ENCODE assay signal across 31 mouse cellular contexts in the genomic region with DNA sequence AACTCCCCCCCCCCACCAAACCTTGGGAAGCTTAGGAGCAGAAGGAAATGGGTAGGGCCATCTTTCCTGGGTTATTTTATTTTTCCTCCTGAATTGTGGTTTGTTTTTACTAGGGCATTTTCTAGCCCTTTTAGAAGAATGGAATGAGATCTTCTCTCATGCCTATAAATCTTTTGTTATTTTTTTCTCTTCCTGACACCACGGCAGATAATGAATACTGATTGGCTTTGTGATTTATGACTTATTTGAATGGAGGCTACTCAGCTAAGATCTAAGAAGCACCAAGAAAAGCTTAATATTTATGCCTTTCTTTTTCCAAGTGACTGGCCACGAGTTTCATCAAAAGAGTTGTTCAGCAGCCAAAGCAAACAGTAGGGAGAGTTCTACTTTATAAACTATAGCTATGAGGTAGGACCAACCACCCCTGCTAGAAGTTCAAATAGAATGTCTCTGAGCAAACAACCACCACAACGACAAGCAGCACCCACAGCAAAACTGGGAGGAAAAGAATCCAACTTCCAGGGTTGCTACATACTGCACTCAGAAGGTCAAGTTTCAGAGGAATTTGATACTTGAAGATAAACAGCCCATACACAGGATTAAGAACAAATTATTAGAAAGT. TPM values are rescaled to one million over a fixed set of nuclear protein-coding genes. Genes with fewer than 3 reads are reported as not detected.
DNase-seq lines count a peak whose midpoint lies in the region; ATAC-seq and TF ChIP-seq lines count a peak whose summit lies in the region.
"Had no signal": no experiment of that assay in that cellular context is flagged by ENCODE, and none has a peak within 500 bp of the region (broad histone marks: within the 10 kb centered on the region; RNA-seq: fewer than 3 reads in every experiment).

No protein-coding gene starts in this region.

- no peak overlapping the region for H3K9ac ChIP-seq in stomach, embryonic 14.5 days (replicated peaks; ENCODE audit: low read depth, low read length)
- H3K9ac ChIP-seq in stomach, postnatal 0 days (ENCODE audit: low read length) = no peak overlapping the region
- H3K9ac ChIP-seq: forebrain, postnatal 0 days; hindbrain, embryonic 15.5 days had no signal

- no peak for ATAC-seq in stomach, embryonic 14.5 days (ENCODE audit: insufficient number of reproducible peaks, insufficient read depth, low FRiP score, low read depth)
- ATAC-seq in stomach, postnatal 0 days (ENCODE audit: low FRiP score, low TSS enrichment) = no peak; the same call in 1 of the 2 replicates
- no peak for ATAC-seq in frontal cortex, adult (ENCODE audit: low TSS enrichment)
- ATAC-seq: activated CD4-positive, CD25-positive, alpha-beta regulatory T cell, adult 4 months; forebrain, postnatal 0 days; intestine, embryonic 16.5 days had no signal

- no peak for TF ChIP-seq POLR2A in kidney, adult 2 months (IDR thresholded peaks at IDR 0.05; ENCODE audit: low read depth, low read length)

- no peak for TF ChIP-seq EP300 in stomach, postnatal 0 days (optimal IDR thresholded peaks at IDR 0.05)

- no peaks in the 10 kb centered on the region for H3K27me3 ChIP-seq in kidney, adult 2 months (replicated peaks; ENCODE audit: control insufficient read depth, insufficient read depth, low read length)
- H3K27me3 ChIP-seq in stomach, embryonic 14.5 days (ENCODE audit: control insufficient read depth, insufficient read depth, low read length) = no peaks in the 10 kb centered on the region
- no peaks in the 10 kb centered on the region for H3K27me3 ChIP-seq in stomach, postnatal 0 days (ENCODE audit: control insufficient read depth, insufficient read depth, low read length)
- H3K27me3 ChIP-seq: hindbrain, embryonic 15.5 days had no signal

- DNase-seq in kidney, adult 2 months = peak; percentile 10
- no peak for DNase-seq in kidney, adult 8-10 months
- DNase-seq in stomach, postnatal 0 days (ENCODE audit: low spot score) = no peak
- DNase-seq in lung, postnatal 10 days = peak; percentile 24
- no peak for DNase-seq in layer of hippocampus, adult 9-10 months (ENCODE audit: low spot score)
- DNase-seq in layer of hippocampus, adult 8-10 months (ENCODE audit: low spot score in 2 of 2) = no peak
- DNase-seq: adrenal gland, postnatal 10 days; B cell, adult 2 months; cerebellum, adult 18-20 months; cerebellum, postnatal 14 days; forebrain, postnatal 0 days; gastrocnemius, postnatal 36 days; thymus, postnatal 25 days had no signal

- H3K27ac ChIP-seq in kidney, adult 2 months (ENCODE audit: insufficient read depth, low read depth, low read length) = no peak overlapping the region
- peak overlapping the region; percentile 58; the same call in 1 of the 2 replicates for H3K27ac ChIP-seq in stomach, embryonic 14.5 days (ENCODE audit: low read length)
- H3K27ac ChIP-seq in stomach, postnatal 0 days (replicated peaks) = no peak overlapping the region
- H3K27ac ChIP-seq: hindbrain, embryonic 15.5 days had no signal

- no peaks in the 10 kb centered on the region for H3K4me1 ChIP-seq in kidney, adult 2 months (ENCODE audit: control insufficient read depth, insufficient read depth, low read length)
- H3K4me1 ChIP-seq in stomach, embryonic 14.5 days (ENCODE audit: control insufficient read depth, insufficient read depth, low read length) = no peaks in the 10 kb centered on the region
- H3K4me1 ChIP-seq in stomach, postnatal 0 days (replicated peaks; ENCODE audit: control insufficient read depth, insufficient read depth) = no peaks in the 10 kb centered on the region
- H3K4me1 ChIP-seq: hindbrain, embryonic 15.5 days had no signal

- H3K9me3 ChIP-seq in stomach, embryonic 14.5 days (ENCODE audit: control insufficient read depth, low read depth, low read length) = no peaks in the 10 kb centered on the region
- no peaks in the 10 kb centered on the region for H3K9me3 ChIP-seq in stomach, postnatal 0 days (ENCODE audit: control insufficient read depth, low read length)
- H3K9me3 ChIP-seq: hindbrain, embryonic 15.5 days had no signal

- no peaks in the 10 kb centered on the region for H3K36me3 ChIP-seq in kidney, adult 2 months (ENCODE audit: control insufficient read depth, insufficient read depth, low read length)
- H3K36me3 ChIP-seq in stomach, embryonic 14.5 days (ENCODE audit: control insufficient read depth, insufficient read depth, low read length) = no peaks in the 10 kb centered on the region
- H3K36me3 ChIP-seq in stomach, postnatal 0 days (ENCODE audit: control insufficient read depth, insufficient read depth, low read length) = no peaks in the 10 kb centered on the region
- H3K36me3 ChIP-seq: hindbrain, embryonic 15.5 days had no signal

- H3K4me3 ChIP-seq in kidney, adult 2 months (ENCODE audit: insufficient read depth, low read depth, low read length) = no peak overlapping the region
- H3K4me3 ChIP-seq in stomach, embryonic 14.5 days (ENCODE audit: low read depth, low read length) = no peak overlapping the region
- H3K4me3 ChIP-seq in stomach, postnatal 0 days (ENCODE audit: low read depth, low read length) = no peak overlapping the region
- H3K4me3 ChIP-seq: hindbrain, embryonic 15.5 days had no signal

- no peak overlapping the region for H3K4me2 ChIP-seq in stomach, embryonic 14.5 days (replicated peaks; ENCODE audit: low read depth, low read length)
- no peak overlapping the region for H3K4me2 ChIP-seq in stomach, postnatal 0 days (replicated peaks; ENCODE audit: low read depth)
- H3K4me2 ChIP-seq: hindbrain, embryonic 15.5 days; midbrain, embryonic 11.5 days had no signal

- TF ChIP-seq CTCF in kidney, adult 2 months (conservative IDR thresholded peaks at IDR 0.05; ENCODE audit: insufficient read depth, insufficient read length, low read depth, low read length) = no peak
- no peak for TF ChIP-seq CTCF in stomach, postnatal 0 days (IDR thresholded peaks at IDR 0.05; ENCODE audit: low read depth)

- 13% methylated on average over 3 of the region's 3 CpGs for WGBS in kidney, adult 2 months
- 23% methylated on average over 3 of the region's 3 CpGs for WGBS in stomach, embryonic 14.5 days
- WGBS in stomach, postnatal 0 days = 16% methylated on average over 3 of the region's 3 CpGs

RNA-seq across cellular contexts. Expression of gene Plac1, which starts 35.1 kb away (rescaled TPM):
- polyA plus RNA-seq in kidney, adult 2 months (2012; rRNA removed) = not detected in 2 replicates
- polyA plus RNA-seq in stomach, embryonic 14.5 days (2014; fragmentation: Nextera tagmentation; extraction: Ambion mirVana) = 13.7 and 15.3 TPM in 2 replicates
- polyA plus RNA-seq in stomach, postnatal 0 days (2015; fragmentation: Nextera tagmentation; extraction: Ambion mirVana) = 1.2 and 1.6 TPM in 2 replicates
- total RNA-seq in layer of hippocampus, adult 8-10 months (2022) = not detected
- total RNA-seq: adrenal gland, postnatal 10 days; forebrain, postnatal 0 days; gastrocnemius, adult 18-20 months; gastrocnemius, postnatal 36 days; heart, adult 8-10 months; hematopoietic stem cell, adult 5-6 weeks; layer of hippocampus, postnatal 14 days; left cerebral cortex, postnatal 10 days; liver, adult 2 months; megakaryocyte progenitor cell, adult 5-6 weeks; MEL; midbrain, postnatal 0 days; neutrophil, adult 5-6 weeks had no signal
- polyA plus RNA-seq: activated CD4-positive, CD25-positive, alpha-beta regulatory T cell, adult 4 months; forebrain, postnatal 0 days; large intestine, adult 2 months; liver, adult 2 months; small intestine, adult 2 months had no signal

Comparison
In these comparisons a context has a peak if more than half of its experiments do, and no peak if none do; other contexts are left out.
1. DNase-seq: peak in kidney, adult 2 months (single experiment) and lung, postnatal 10 days (single experiment); none in kidney, adult 8-10 months (0 of 2), stomach, postnatal 0 days (single experiment), layer of hippocampus, adult 9-10 months (single experiment) and layer of hippocampus, adult 8-10 months (0 of 2).